22 mouse cellular contexts compared by ENCODE assay signal in genomic region chr11:51911481-51911880, GRCm38 (mm10). TPM values are rescaled to one million over a fixed set of nuclear protein-coding genes. Genes with fewer than 3 reads are reported as not detected.
A peak's percentile ranks its signal among the peaks of the same experiment; 100 is the strongest.
DNase-seq lines count a peak whose midpoint lies in the region; ATAC-seq and TF ChIP-seq lines count a peak whose summit lies in the region.
"Had no signal": no experiment of that assay in that cellular context is flagged by ENCODE, and none has a peak within 500 bp of the region (broad histone marks: within the 10 kb centered on the region; RNA-seq: fewer than 3 reads in every experiment).

No protein-coding gene starts in this region.

- no peak overlapping the region for H3K4me3 ChIP-seq in MEL (ENCODE audit: control insufficient read depth in 1 of 2, insufficient read depth in 1 of 2, low read depth in 2 of 2, low read length in 2 of 2)
- H3K4me3 ChIP-seq in heart, embryonic 10.5 days = no peak overlapping the region
- H3K4me3 ChIP-seq in stomach, postnatal 0 days (ENCODE audit: low read depth, low read length) = no peak overlapping the region
- H3K4me3 ChIP-seq: embryonic facial prominence, embryonic 15.5 days; heart, embryonic 12.5 days; intestine, embryonic 15.5 days; limb, embryonic 12.5 days; liver, embryonic 12.5 days had no signal

- peak; percentile 43 to 55; a peak in 3 of 4 replicates for TF ChIP-seq EP300 in MEL (IDR thresholded peaks at IDR 0.05; ENCODE audit: low read depth in 1 of 2, low read length in 2 of 2)
- TF ChIP-seq EP300 in stomach, postnatal 0 days (optimal IDR thresholded peaks at IDR 0.05) = no peak

- H3K9me3 ChIP-seq in MEL (replicated peaks; ENCODE audit: insufficient read depth, low read length) = no peaks in the 10 kb centered on the region
- no peaks in the 10 kb centered on the region for H3K9me3 ChIP-seq in heart, embryonic 10.5 days
- H3K9me3 ChIP-seq in stomach, postnatal 0 days (ENCODE audit: control insufficient read depth, low read length) = no peaks in the 10 kb centered on the region
- H3K9me3 ChIP-seq: embryonic facial prominence, embryonic 15.5 days; heart, embryonic 12.5 days; intestine, embryonic 15.5 days; limb, embryonic 12.5 days; liver, embryonic 12.5 days had no signal

- peaks cover 0 to 10% of the 10 kb centered on the region in 2 experiments; a peak in 2 of 4 replicates for H3K36me3 ChIP-seq in MEL (ENCODE audit: control insufficient read depth in 1 of 2, insufficient read depth in 2 of 2, low read length in 2 of 2)
- H3K36me3 ChIP-seq in heart, embryonic 10.5 days = no peaks in the 10 kb centered on the region
- no peaks in the 10 kb centered on the region for H3K36me3 ChIP-seq in stomach, postnatal 0 days (ENCODE audit: control insufficient read depth, insufficient read depth, low read length)
- H3K36me3 ChIP-seq: embryonic facial prominence, embryonic 15.5 days; heart, embryonic 12.5 days; intestine, embryonic 15.5 days; limb, embryonic 12.5 days; liver, embryonic 12.5 days had no signal

- no peak for TF ChIP-seq POLR2A in MEL (IDR thresholded peaks at IDR 0.05; ENCODE audit: control insufficient read depth in 1 of 2, insufficient read depth in 1 of 2, low read depth in 1 of 2, low read length in 2 of 2, poor library complexity in 1 of 2)

- H3K4me1 ChIP-seq in MEL (ENCODE audit: control insufficient read depth in 1 of 2, insufficient read depth in 2 of 2, low read length in 2 of 2) = peaks cover 4 to 15% of the 10 kb centered on the region in 2 experiments; a peak in 3 of 4 replicates
- H3K4me1 ChIP-seq in heart, embryonic 10.5 days = peaks cover 14% of the 10 kb centered on the region
- no peaks in the 10 kb centered on the region for H3K4me1 ChIP-seq in stomach, postnatal 0 days (replicated peaks; ENCODE audit: control insufficient read depth, insufficient read depth)

- WGBS in heart, embryonic 10.5 days = 77% methylated on average over 3 of the region's 3 CpGs
- 46% methylated on average over 3 of the region's 3 CpGs for WGBS in stomach, postnatal 0 days

- no peaks in the 10 kb centered on the region for H3K79me2 ChIP-seq in MEL (ENCODE audit: control insufficient read depth, insufficient read depth, low read length, poor library complexity)

- no peak for TF ChIP-seq CTCF in MEL (IDR thresholded peaks at IDR 0.05 in 2 of 3, conservative IDR thresholded peaks at IDR 0.05 in 1 of 3; ENCODE audit: control insufficient read depth in 1 of 3, insufficient read depth in 1 of 3, low read depth in 2 of 3, low read length in 3 of 3, poor library complexity in 1 of 3, severe bottlenecking in 1 of 3)
- no peak for TF ChIP-seq CTCF in stomach, postnatal 0 days (IDR thresholded peaks at IDR 0.05; ENCODE audit: low read depth)

- H3K27ac ChIP-seq in MEL (ENCODE audit: control insufficient read depth, low read depth, low read length) = no peak overlapping the region
- no peak overlapping the region for H3K27ac ChIP-seq in heart, embryonic 10.5 days
- no peak overlapping the region for H3K27ac ChIP-seq in stomach, postnatal 0 days (replicated peaks)
- H3K27ac ChIP-seq: embryonic facial prominence, embryonic 15.5 days; hindbrain, embryonic 14.5 days; intestine, embryonic 15.5 days; limb, embryonic 12.5 days; liver, embryonic 12.5 days had no signal

- no peak overlapping the region for H3K9ac ChIP-seq in MEL (ENCODE audit: control insufficient read depth, low read depth, low read length, poor library complexity, severe bottlenecking)
- no peak overlapping the region for H3K9ac ChIP-seq in stomach, postnatal 0 days (ENCODE audit: low read length)
- H3K9ac ChIP-seq: embryonic facial prominence, embryonic 15.5 days; heart, embryonic 12.5 days; hindbrain, embryonic 14.5 days; intestine, embryonic 15.5 days; limb, embryonic 12.5 days; liver, embryonic 12.5 days had no signal

- peak; percentile 87 to 90 for ATAC-seq in hematopoietic stem cell, adult 5-6 weeks (replicated peaks in 1 of 2; ENCODE audit: insufficient read depth in 1 of 2, low FRiP score in 2 of 2, low TSS enrichment in 1 of 2, low read depth in 1 of 2, poor library complexity in 2 of 2, severe bottlenecking in 2 of 2)
- ATAC-seq in monocyte, adult 5-6 weeks (replicated peaks; ENCODE audit: insufficient number of reproducible peaks, low FRiP score, low TSS enrichment, poor library complexity, severe bottlenecking) = peak; percentile 84
- ATAC-seq in stomach, postnatal 0 days (ENCODE audit: low FRiP score, low TSS enrichment) = no peak
- ATAC-seq: intestine, embryonic 15.5 days; liver, embryonic 12.5 days; midbrain, embryonic 16.5 days had no signal

- H3K4me2 ChIP-seq in stomach, postnatal 0 days (replicated peaks; ENCODE audit: low read depth) = no peak overlapping the region
- H3K4me2 ChIP-seq: embryonic facial prominence, embryonic 15.5 days; heart, embryonic 12.5 days; hindbrain, embryonic 14.5 days; intestine, embryonic 15.5 days; limb, embryonic 12.5 days; liver, embryonic 12.5 days had no signal

- no peak for TF ChIP-seq RAD21 in MEL (IDR thresholded peaks at IDR 0.05; ENCODE audit: low read depth, low read length)

- peaks cover 0 to 2% of the 10 kb centered on the region in 2 experiments; a peak in 1 of 4 replicates for H3K27me3 ChIP-seq in MEL (ENCODE audit: control insufficient read depth in 1 of 2, insufficient read depth in 2 of 2, low read length in 2 of 2)
- 0 out of 2 replicates have a peak, but pooled peaks cover 3% of the 10 kb centered on the region for H3K27me3 ChIP-seq in heart, embryonic 10.5 days (ENCODE audit: insufficient read depth, poor library complexity, severe bottlenecking)
- no peaks in the 10 kb centered on the region for H3K27me3 ChIP-seq in stomach, postnatal 0 days (ENCODE audit: control insufficient read depth, insufficient read depth, low read length)
- H3K27me3 ChIP-seq: embryonic facial prominence, embryonic 15.5 days; heart, embryonic 12.5 days; intestine, embryonic 15.5 days had no signal

- peak; percentile 44 for DNase-seq in 3134 (ENCODE audit: extremely low read depth, insufficient read length, low spot score)
- DNase-seq in MEL (ENCODE audit: low read depth, low spot score) = peak; percentile 77
- DNase-seq in heart, embryonic 10.5 days (ENCODE audit: low spot score) = no peak
- no peak for DNase-seq in stomach, postnatal 0 days (ENCODE audit: low spot score)
- no peak for DNase-seq in adrenal gland, postnatal 10 days
- DNase-seq: adrenal gland, adult 8-10 months; cerebellum, adult 18-20 months; cerebellum, postnatal 25 days; heart, postnatal 14 days; kidney, postnatal 4 days; lung, adult 2 months; right cerebral cortex, adult 18-20 months; thymus, postnatal 25 days had no signal

TF ChIP-seq in MEL, 35 proteins besides CTCF, POLR2A, EP300 and RAD21:
- TF ChIP-seq TCF12 (IDR thresholded peaks at IDR 0.05; ENCODE audit: low read depth, low read length) (no peak), MYB (IDR thresholded peaks at IDR 0.05; ENCODE audit: low read depth, low read length) (peak; percentile 46; the same call in 1 of the 2 replicates), ETS1 (IDR thresholded peaks at IDR 0.05; ENCODE audit: low read depth, low read length) (peak; percentile 80)

RNA-seq across cellular contexts. Expression of gene Jade2, which starts 54.0 kb away (rescaled TPM):
- 4.5 and 5.4 TPM in 2 replicates for total RNA-seq in MEL (2012; rRNA removed)
- 10 to 100 TPM in 1 of 2 experiments, not detected in 1; 13.0 TPM for polyA plus RNA-seq in MEL (2012; ENCODE audit: insufficient read depth in 1 of 2, insufficient read length in 2 of 2, low read depth in 1 of 2, low replicate concordance in 2 of 2, missing spikeins in 1 of 2)
- 16.3 and 17.0 TPM in 2 replicates for total RNA-seq in hematopoietic stem cell, adult 5-6 weeks (2017)
- 33.1 to 54.1 TPM (median 36.5 TPM) in 3 replicates for total RNA-seq in monocyte, adult 5-6 weeks (2017)
- polyA plus RNA-seq in heart, embryonic 10.5 days (2016; fragmentation: Nextera tagmentation; extraction: Ambion mirVana) = 0.73 and 0.82 TPM in 2 replicates
- polyA plus RNA-seq in stomach, postnatal 0 days (2015; fragmentation: Nextera tagmentation; extraction: Ambion mirVana) = 1.2 and 1.3 TPM in 2 replicates
- 10 to 100 TPM; 10.7 to 11.4 TPM for total RNA-seq in adrenal gland, postnatal 10 days (2021)

RNA-seq across cellular contexts. Expression of gene Cdkn2aipnl, which starts 56.0 kb away (rescaled TPM):
- total RNA-seq in MEL (2012; rRNA removed) = 91.9 and 111 TPM in 2 replicates
- 10 to 100 TPM in 1 of 2 experiments, not detected in 1; 74.5 TPM for polyA plus RNA-seq in MEL (2012; ENCODE audit: insufficient read depth in 1 of 2, insufficient read length in 2 of 2, low read depth in 1 of 2, low replicate concordance in 2 of 2, missing spikeins in 1 of 2)
- total RNA-seq in hematopoietic stem cell, adult 5-6 weeks (2017) = 47.6 and 63.6 TPM in 2 replicates
- 45.8 to 58.1 TPM (median 49.2 TPM) in 3 replicates for total RNA-seq in monocyte, adult 5-6 weeks (2017)
- 89.1 and 105 TPM in 2 replicates for polyA plus RNA-seq in heart, embryonic 10.5 days (2016; fragmentation: Nextera tagmentation; extraction: Ambion mirVana)
- polyA plus RNA-seq in stomach, postnatal 0 days (2015; fragmentation: Nextera tagmentation; extraction: Ambion mirVana) = 43.0 and 46.9 TPM in 2 replicates
- total RNA-seq in adrenal gland, postnatal 10 days (2021) = 10 to 100 TPM; 23.8 to 26.0 TPM

Comparison
In these comparisons a context has a peak if more than half of its experiments do, and no peak if none do; other contexts are left out.
1. DNase-seq: peak in 3134 (single experiment) and MEL (single experiment); none in heart, embryonic 10.5 days (single experiment), stomach, postnatal 0 days (single experiment) and adrenal gland, postnatal 10 days (single experiment).